Mouse (Mus musculus) stomach, postnatal 0 days (tissue): ENCODE results near the gene Mpdu1. TPM values are rescaled to one million over a fixed set of nuclear protein-coding genes. Genes with fewer than 3 reads are reported as not detected.
A peak's percentile ranks its signal among the peaks of the same experiment; 100 is the strongest.

Experiments
- ATAC-seq: fragments of 200-750 bp; cut with Nextera tagmentation; 2 replicates; pipeline ENCODE4 v1.8.0; 2017; ENCODE audit not compliant: low FRiP score, low TSS enrichment
- DNase-seq: peaks from one replicate; pipeline ENCODE4 v3.0.0-alpha.2; 2016; ENCODE audit warnings: low spot score
- H3K27ac ChIP-seq: fragments of 300-500 bp; sonication (generic); replicated peaks from 2 replicates; pipeline ENCODE4 v1.5.1; 2014; ENCODE audit warnings: mild to moderate bottlenecking, control low read depth
- H3K27me3 ChIP-seq: fragments of 300-500 bp; sonication (generic); 2 replicates; pipeline ENCODE4 v1.6.1; 2014; ENCODE audit warnings: low read length; ENCODE audit not compliant: control insufficient read depth, insufficient read depth
- H3K36me3 ChIP-seq: fragments of 300-500 bp; sonication (generic); 2 replicates; pipeline ENCODE4 v1.6.1; 2014; ENCODE audit warnings: low read length, mixed read lengths; ENCODE audit not compliant: control insufficient read depth, insufficient read depth
- H3K4me1 ChIP-seq: fragments of 300-500 bp; sonication (generic); replicated peaks from 2 replicates; pipeline ENCODE4 v1.6.1; 2014; ENCODE audit warnings: antibody characterized with exemption; ENCODE audit not compliant: control insufficient read depth, insufficient read depth
- H3K4me2 ChIP-seq: fragments of 300-500 bp; sonication (generic); replicated peaks from 2 replicates; pipeline ENCODE4 v1.6.1; 2014; ENCODE audit warnings: low read depth, mild to moderate bottlenecking, control low read depth, moderate library complexity
- H3K4me3 ChIP-seq: fragments of 300-500 bp; sonication (generic); 2 replicates; pipeline ENCODE4 v1.5.1; 2014; ENCODE audit warnings: low read depth, low read length, control low read depth
- H3K9ac ChIP-seq: fragments of 300-500 bp; sonication (generic); 2 replicates; pipeline ENCODE4 v1.6.1; 2014; ENCODE audit warnings: mild to moderate bottlenecking, low read length, control low read depth, mixed read lengths
- H3K9me3 ChIP-seq: fragments of 300-500 bp; sonication (generic); 2 replicates; pipeline ENCODE4 v1.6.1; 2016; ENCODE audit warnings: low read length; ENCODE audit not compliant: control insufficient read depth
- CTCF ChIP-seq: IDR thresholded peaks from 2 replicates; pipeline ENCODE4 v1.5.1; 2016; ENCODE audit warnings: antibody characterized with exemption, low read depth, mild to moderate bottlenecking, moderate library complexity
- EP300 ChIP-seq: optimal IDR thresholded peaks from 2 replicates; pipeline ENCODE3; 2016; ENCODE audit warnings: antibody characterized with exemption
- WGBS: fragments of 180-500 bp; shearing (Covaris S2); extraction: QIAGEN DNeasy Blood & Tissue Kit; methylation state at CpG from one replicate; pipeline ENCODE4 v1.1.7; 2014; 5-methylcytosine and 5-hydroxymethylcytosine counted together
- microRNA counts: library from miRNA; unstranded; fragments of <30 nt; microRNA quantifications from one replicate; lab custom pipeline; 2015
- microRNA-seq: library from miRNA; unstranded; fragments of <30 nt; microRNA quantifications from one replicate; pipeline ENCODE4, GENCODE M21; 2016
- polyA plus RNA-seq: library from polyadenylated mRNA; unstranded; fragments of >200 nt; fragmentation: Nextera tagmentation; extraction: Ambion mirVana; gene quantifications from 2 replicates; pipeline ENCODE4 v1.2.1, GENCODE M21; 2015

Mpdu1 gene
- polyA plus RNA-seq, 1 experiment from 2014 or later, result 69.1 TPM

DNA sequence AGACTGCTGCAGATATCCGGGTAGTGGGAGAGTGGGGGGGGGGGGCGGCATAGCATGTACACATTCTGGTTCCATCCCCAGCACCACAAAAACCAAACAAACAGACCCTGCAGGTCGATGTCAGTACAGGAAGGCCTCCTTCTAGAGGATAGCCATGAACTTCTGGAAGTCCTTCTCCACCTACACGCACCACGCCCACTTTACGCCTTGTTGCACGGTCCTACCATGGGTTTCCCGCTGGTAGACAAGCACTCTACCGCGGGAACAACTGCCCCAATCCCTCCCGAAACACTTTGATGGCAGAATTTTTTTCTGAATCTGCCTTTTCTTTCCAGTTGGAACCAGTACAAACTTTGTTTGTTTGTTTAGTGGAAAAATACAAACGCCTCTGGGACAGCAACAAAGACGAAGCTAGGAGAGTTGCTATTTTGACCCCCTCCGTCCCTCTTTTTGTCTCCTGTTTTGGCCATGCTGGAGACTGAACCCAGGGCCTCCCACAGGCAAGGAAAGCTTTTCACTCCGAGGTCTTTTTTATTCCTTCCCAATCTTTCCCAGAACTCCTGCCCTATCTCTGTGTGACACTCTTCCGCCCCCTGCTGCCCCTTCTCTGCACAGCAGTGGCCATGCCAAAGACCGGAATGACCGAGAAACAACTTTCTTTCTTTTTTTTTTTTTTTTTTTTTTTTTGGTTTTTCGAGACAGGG lies 48.7 kb downstream of the Mpdu1 start:
- Histone ChIP-seq H3K4me2 (peak overlapping the region; percentile 36; the same call in 1 of the 2 replicates), H3K4me3 (no peak overlapping the region), H3K27ac (no peak overlapping the region), H3K4me1 (no peaks in the 10 kb centered on the region), H3K27me3 (no peaks in the 10 kb centered on the region), H3K9me3 (no peaks in the 10 kb centered on the region), H3K36me3 (no peaks in the 10 kb centered on the region), H3K9ac (peak overlapping the region; percentile 35; the same call in 1 of the 2 replicates)
- peak; percentile 67 for ATAC-seq
- TF ChIP-seq CTCF, result peak; percentile 90
- TF ChIP-seq EP300, result no peak
- 15% methylated on average over 19 of the region's 19 CpGs for WGBS
- peak; percentile 86 for DNase-seq

DNA sequence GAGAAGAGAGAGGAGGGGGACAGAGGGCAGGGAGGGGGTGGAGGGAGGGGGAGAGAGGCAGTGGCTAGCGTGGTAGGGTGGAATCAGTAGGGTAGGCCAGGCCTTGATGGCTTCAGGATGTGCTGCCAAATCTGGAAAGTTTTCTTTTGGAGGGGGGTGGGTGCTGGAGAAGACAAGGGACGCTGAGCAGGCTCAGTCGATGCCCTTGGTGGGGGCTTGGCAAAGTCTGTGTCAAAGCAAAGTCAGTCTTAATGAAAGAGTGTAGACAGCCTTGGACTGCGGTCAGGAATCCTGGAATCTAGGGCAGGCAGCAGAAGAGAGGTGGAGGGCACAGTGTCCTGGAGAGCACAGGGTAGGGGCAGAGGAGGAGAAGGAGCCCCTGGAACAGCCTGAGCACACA lies 51.5 kb downstream of the Mpdu1 start:
- H3K4me3 ChIP-seq, result no peak overlapping the region
- H3K36me3 ChIP-seq, result no peaks in the 10 kb centered on the region
- TF ChIP-seq EP300 (no peak), CTCF (no peak)
- H3K9me3 ChIP-seq, result no peaks in the 10 kb centered on the region
- no peak overlapping the region for H3K27ac ChIP-seq
- DNase-seq (no peak), ATAC-seq (no peak)
- no peak overlapping the region for H3K4me2 ChIP-seq
- 59% methylated on average over 4 of the region's 4 CpGs for WGBS
- no peaks in the 10 kb centered on the region for H3K27me3 ChIP-seq
- no peak overlapping the region for H3K9ac ChIP-seq
- no peaks in the 10 kb centered on the region for H3K4me1 ChIP-seq

DNA sequence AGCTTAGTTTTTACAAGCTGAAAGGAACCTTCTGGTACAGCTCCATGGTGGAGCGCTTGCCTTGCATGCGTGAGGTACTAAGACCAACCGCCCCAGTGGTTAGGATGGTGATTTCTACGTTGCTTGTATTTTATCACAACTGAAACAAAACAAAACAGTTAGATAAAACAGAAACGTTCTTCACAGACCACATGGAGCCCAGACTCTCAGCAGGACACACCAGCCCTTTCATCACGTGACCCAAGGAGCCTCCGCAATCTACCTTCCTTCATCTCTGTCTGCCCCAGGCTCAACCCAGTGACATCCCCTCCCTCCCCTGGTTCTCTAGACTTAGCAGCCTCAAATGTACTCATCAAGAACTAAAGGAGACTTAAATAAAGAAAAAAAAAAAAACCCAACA lies 53.0 kb downstream of the Mpdu1 start:
- Histone ChIP-seq H3K27me3 (no peaks in the 10 kb centered on the region), H3K36me3 (no peaks in the 10 kb centered on the region), H3K4me3 (no peak overlapping the region), H3K27ac (no peak overlapping the region), H3K4me1 (no peaks in the 10 kb centered on the region), H3K4me2 (no peak overlapping the region), H3K9ac (no peak overlapping the region), H3K9me3 (no peaks in the 10 kb centered on the region)
- no peak for DNase-seq
- no peak for ATAC-seq
- 62% methylated on average over 7 of the region's 7 CpGs for WGBS
- TF ChIP-seq EP300, result no peak
- no peak for TF ChIP-seq CTCF

DNA sequence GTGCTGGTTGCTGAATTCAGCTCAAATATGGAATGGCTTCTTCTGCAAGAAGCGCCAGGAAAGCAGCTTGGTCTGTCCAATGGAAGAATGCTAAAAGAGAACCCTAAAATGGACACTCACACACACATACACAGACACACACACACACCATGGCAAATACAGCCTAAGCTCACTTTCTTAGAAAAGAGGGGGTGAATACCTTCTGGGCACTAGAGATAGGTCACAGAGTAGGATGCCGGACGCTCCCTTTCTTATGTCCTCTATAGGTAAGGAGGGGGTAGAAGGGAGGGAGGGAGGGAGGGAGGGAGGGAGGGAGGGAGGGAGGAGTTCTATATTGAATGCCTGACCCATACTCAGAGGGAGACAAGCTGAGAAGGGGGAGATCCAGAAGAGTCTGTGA lies 53.9 kb downstream of the Mpdu1 start:
- Histone ChIP-seq H3K4me3 (no peak overlapping the region), H3K9ac (no peak overlapping the region), H3K27me3 (no peaks in the 10 kb centered on the region), H3K9me3 (no peaks in the 10 kb centered on the region), H3K4me1 (no peaks in the 10 kb centered on the region), H3K36me3 (no peaks in the 10 kb centered on the region), H3K27ac (no peak overlapping the region), H3K4me2 (no peak overlapping the region)
- 72% methylated on average over 3 of the region's 3 CpGs for whole genome bisulfite sequencing
- ATAC-seq, result no peak
- TF ChIP-seq EP300, result no peak
- TF ChIP-seq CTCF, result no peak
- no peak for DNase-seq

DNA sequence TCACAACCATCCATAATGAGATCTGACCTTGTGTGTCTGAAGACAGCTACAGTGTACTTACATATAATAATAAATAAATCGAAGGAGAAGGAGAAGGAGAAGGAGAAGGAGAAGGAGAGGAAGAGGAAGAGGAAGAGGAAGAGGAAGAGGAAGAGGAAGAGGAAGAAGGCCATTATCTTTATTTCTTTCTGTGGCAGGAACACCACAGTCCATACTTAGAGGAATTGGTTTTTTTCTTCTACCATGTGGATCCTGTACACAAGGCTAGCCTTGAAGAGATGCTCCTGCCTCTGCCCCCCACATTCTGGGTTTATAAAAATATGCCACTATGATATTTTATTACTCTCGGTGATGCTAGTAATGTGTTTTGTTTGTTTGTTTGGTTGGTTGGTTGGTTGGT lies 55.6 kb downstream of the Mpdu1 start:
- 86% methylated on average over 2 of the region's 2 CpGs for WGBS

More for the DNA sequence above, 55.6 kb downstream of the Mpdu1 start:
- Histone ChIP-seq H3K9ac (no peak overlapping the region), H3K4me3 (no peak overlapping the region), H3K36me3 (no peaks in the 10 kb centered on the region), H3K27me3 (no peaks in the 10 kb centered on the region), H3K9me3 (no peaks in the 10 kb centered on the region), H3K27ac (no peak overlapping the region), H3K4me2 (no peak overlapping the region), H3K4me1 (no peaks in the 10 kb centered on the region)
- TF ChIP-seq CTCF (no peak), EP300 (no peak)
- ATAC-seq, result no peak
- DNase-seq, result no peak

MicroRNAs encoded within 50 kb of the gene (microRNA counts, 519-probe panel; counts per million panel counts)
- not detected for microRNA mmu-miR-1934 (lab: Ali Mortazavi, UCI)
- microRNA mmu-miR-467f (lab: Ali Mortazavi, UCI), result 2,868 counts per million, percentile 8 among the panel's probes with 10 or more counts

Small RNA genes within 50 kb of the gene (microRNA-seq; reads per million reads assigned to microRNA genes)
- gene Mir1934 (1.6 reads per million), gene Mir467f (not detected)

Other genes starting within 250 kb of the Mpdu1 start
- gene Kdm6b, start 249.0 kb downstream of the Mpdu1 start, polyA plus RNA-seq, result 12.9 and 13.1 TPM in 2 replicates
- 0.38 and 0.39 TPM in 2 replicates for gene Dnah2, start 113.5 kb downstream of the Mpdu1 start, polyA plus RNA-seq
- gene Efnb3, start 102.4 kb downstream of the Mpdu1 start, polyA plus RNA-seq, result 3.9 and 4.4 TPM in 2 replicates
- 8.7 and 9.0 TPM in 2 replicates for gene Wrap53, start 82.4 kb downstream of the Mpdu1 start, polyA plus RNA-seq
- 45.0 and 51.4 TPM in 2 replicates for gene Trp53, start 82.3 kb downstream of the Mpdu1 start, polyA plus RNA-seq
- gene Atp1b2, start 56.7 kb downstream of the Mpdu1 start, polyA plus RNA-seq, result 5.3 and 7.2 TPM in 2 replicates
- not detected in 2 replicates for gene Shbg, start 44.7 kb downstream of the Mpdu1 start, polyA plus RNA-seq
- 14.4 and 15.5 TPM in 2 replicates for gene Sat2, start 40.6 kb downstream of the Mpdu1 start, polyA plus RNA-seq
- 10.8 and 11.6 TPM in 2 replicates for gene Fxr2, start 29.7 kb downstream of the Mpdu1 start, polyA plus RNA-seq
- gene Sox15, start 7.3 kb downstream of the Mpdu1 start, polyA plus RNA-seq, result 7.7 and 7.9 TPM in 2 replicates
- 16.7 and 17.9 TPM in 2 replicates for gene Cd68, start 3.5 kb upstream of the Mpdu1 start, polyA plus RNA-seq
- 339 and 351 TPM in 2 replicates for gene Eif4a1, start 9.8 kb upstream of the Mpdu1 start, polyA plus RNA-seq
- gene Senp3, start 19.4 kb upstream of the Mpdu1 start, polyA plus RNA-seq, result 30.5 and 32.4 TPM in 2 replicates
- gene Tnfsf13, start 23.1 kb upstream of the Mpdu1 start, polyA plus RNA-seq, result 0.50 and 0.75 TPM in 2 replicates
- gene Tnfsf12, start 33.2 kb upstream of the Mpdu1 start, polyA plus RNA-seq, result 6.9 and 9.7 TPM in 2 replicates
- 4.1 and 4.2 TPM in 2 replicates for gene Tnfsfm13, start 33.5 kb upstream of the Mpdu1 start, polyA plus RNA-seq
- 7.9 and 9.0 TPM in 2 replicates for gene Polr2a, start 96.0 kb upstream of the Mpdu1 start, polyA plus RNA-seq
- 0.11 TPM in 1 of 2 replicates, not detected in the other for gene Slc35g3, start 99.3 kb upstream of the Mpdu1 start, polyA plus RNA-seq
- gene Zbtb4, start 103.3 kb upstream of the Mpdu1 start, polyA plus RNA-seq, result 2.6 and 2.7 TPM in 2 replicates
- 4.3 and 5.0 TPM in 2 replicates for gene Chrnb1, start 133.3 kb upstream of the Mpdu1 start, polyA plus RNA-seq
- gene Fgf11, start 139.2 kb upstream of the Mpdu1 start, polyA plus RNA-seq, result 0.67 and 0.90 TPM in 2 replicates
- 28.4 and 34.4 TPM in 2 replicates for gene Tmem102, start 143.0 kb upstream of the Mpdu1 start, polyA plus RNA-seq
- not detected in 2 replicates for gene Gm39566, start 152.7 kb upstream of the Mpdu1 start, polyA plus RNA-seq
- gene Spem2, start 155.8 kb upstream of the Mpdu1 start, polyA plus RNA-seq, result not detected in 2 replicates
- gene Spem1, start 159.5 kb upstream of the Mpdu1 start, polyA plus RNA-seq, result not detected in 2 replicates
- gene Nlgn2, start 175.1 kb upstream of the Mpdu1 start, polyA plus RNA-seq, result 2.5 and 2.7 TPM in 2 replicates
- 329 and 366 TPM in 2 replicates for gene Tmem256, start 175.9 kb upstream of the Mpdu1 start, polyA plus RNA-seq
- gene Plscr3, start 183.7 kb upstream of the Mpdu1 start, polyA plus RNA-seq, result 54.4 and 58.4 TPM in 2 replicates
- gene Tnk1, start 196.1 kb upstream of the Mpdu1 start, polyA plus RNA-seq, result 12.3 TPM in 2 replicates
- gene Tmem95, start 215.4 kb upstream of the Mpdu1 start, polyA plus RNA-seq, result 0.25 and 0.54 TPM in 2 replicates
- 15.9 and 18.1 TPM in 2 replicates for gene Kctd11, start 218.8 kb upstream of the Mpdu1 start, polyA plus RNA-seq
- 0.70 and 0.71 TPM in 2 replicates for gene Acap1, start 232.9 kb upstream of the Mpdu1 start, polyA plus RNA-seq
- gene 2810408A11Rik, start 238.3 kb upstream of the Mpdu1 start, polyA plus RNA-seq, result 5.6 and 5.9 TPM in 2 replicates
- gene Neurl4, start 238.4 kb upstream of the Mpdu1 start, polyA plus RNA-seq, result 2.3 and 3.9 TPM in 2 replicates